Mouse (Mus musculus): ENCODE measurements around the gene Cabs1. TPM values are rescaled to one million over a fixed set of nuclear protein-coding genes. Genes with fewer than 3 reads are reported as not detected.

The Cabs1 gene
- not detected for total RNA-seq (2021)

DNA sequence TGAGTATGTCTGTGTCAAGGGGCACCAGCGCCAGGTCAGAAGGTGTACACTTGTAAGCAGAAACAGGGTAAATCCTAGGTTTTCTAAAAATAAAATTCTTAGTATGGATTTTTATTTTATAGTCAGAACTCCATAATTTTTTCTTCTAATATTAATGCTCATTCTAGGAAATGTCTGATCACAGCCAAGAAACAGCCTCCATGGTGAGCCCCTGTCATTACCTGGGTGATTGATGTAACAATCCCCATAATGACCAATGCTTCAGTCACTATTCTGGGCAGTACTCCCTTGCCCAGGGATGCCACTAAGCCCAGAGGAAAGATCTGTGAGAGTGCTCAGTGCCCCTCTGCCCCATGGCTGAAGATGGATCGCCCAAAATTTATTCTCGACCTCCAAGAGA, at the start of gene Cabs1:
TSS of gene Cabs1 (plus strand) at position 301 of the 400 bp plus-strand sequence.
- no peak for DNase-seq
- intact Hi-C loops (cut with DNase I) = no loop called here

DNA sequence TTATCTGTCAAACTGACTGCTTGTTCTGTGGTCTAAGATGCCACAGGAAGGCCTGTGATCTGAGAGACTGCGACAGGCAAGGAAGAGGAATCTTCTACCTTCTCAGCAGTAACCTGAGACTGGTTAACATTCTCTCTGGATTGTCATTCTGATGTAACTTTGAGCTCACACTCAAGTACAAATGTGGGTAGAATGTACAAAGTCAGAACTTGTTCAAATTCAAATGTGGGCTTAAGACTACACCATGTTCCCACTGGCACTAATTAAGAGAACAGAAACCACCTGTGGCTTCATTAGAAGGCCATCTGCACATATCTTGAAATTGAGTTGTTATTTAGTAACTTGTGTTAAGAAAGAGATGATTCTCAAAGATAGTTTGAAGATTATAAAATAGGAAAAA, 47.6 kb upstream of the Cabs1 start:
- intact Hi-C loops (cut with DNase I) = no loop called here
- no peak for DNase-seq

DNA sequence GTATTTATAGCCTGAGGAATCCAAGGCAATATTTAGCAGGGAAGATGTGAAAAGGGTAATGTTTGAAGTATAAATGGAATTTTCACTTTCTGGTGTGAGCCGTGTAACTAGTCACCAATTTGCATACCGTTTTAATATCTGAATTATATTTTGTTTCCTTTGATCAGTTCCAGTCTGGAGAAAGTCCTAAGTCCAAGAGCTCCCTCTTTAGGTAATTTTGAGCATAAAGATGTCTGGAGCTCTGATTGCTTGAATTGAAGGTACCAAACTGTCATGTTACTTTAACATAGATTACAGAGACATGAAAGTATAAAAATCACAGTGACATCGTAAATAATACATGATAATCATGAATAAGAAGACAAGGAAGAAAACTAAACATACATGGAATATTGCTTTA, 38.5 kb upstream of the Cabs1 start:
- DNase-seq = no peak
- intact Hi-C loops (cut with DNase I) = no loop called here

DNA sequence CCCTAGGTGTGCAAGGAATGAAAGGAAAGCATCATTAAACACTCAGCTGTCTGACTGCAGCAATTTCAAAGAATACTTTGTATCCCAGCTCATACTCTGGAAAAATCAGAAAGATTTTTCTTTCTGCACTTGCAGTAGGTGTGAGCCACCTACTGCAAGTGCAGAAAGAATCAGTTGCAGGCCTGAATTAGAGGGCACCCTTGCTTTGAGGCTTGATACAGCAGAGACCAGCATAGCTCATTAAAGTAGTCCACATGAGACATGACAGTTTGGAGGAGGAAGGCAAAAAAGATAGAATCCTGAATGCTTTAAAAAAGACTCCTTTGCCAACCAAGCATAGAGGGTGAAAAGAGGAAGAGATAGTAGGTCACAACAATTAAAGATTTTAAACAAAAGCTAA, 36.7 kb upstream of the Cabs1 start:
- intact Hi-C loops (cut with DNase I) = no loop called here
- no peak for DNase-seq

DNA sequence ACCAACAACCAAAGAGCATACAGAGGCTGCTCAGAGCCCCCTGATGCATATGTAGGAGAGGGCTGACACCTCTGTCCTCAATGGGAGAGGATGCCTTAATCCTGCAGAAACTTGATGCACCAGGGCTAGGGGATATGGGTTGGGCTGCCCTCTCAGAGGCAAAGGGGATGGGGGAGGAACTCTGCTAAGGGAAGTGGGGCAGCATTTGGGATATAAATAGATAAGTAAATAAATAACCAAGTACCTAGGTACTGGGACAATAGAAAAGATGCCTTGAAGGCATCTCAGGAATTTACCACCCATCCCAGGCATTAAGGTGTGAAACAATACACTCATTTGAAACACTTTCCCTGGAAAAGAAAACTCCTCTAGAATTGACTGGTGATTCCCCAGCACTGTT, 27.4 kb upstream of the Cabs1 start:
- DNase-seq = no peak
- intact Hi-C loops (cut with DNase I) = no loop called here

- intact Hi-C loops (cut with DNase I) = no loop called here
These were observed 10.0 kb upstream of the Cabs1 start, which contains the start of the genes 2310003L06Rik and Gm28434 for GRCm38 (mm10) chr5:87969201-87969600. Gene 2310003L06Rik (plus strand): TSS chr5:87969459. Gene Gm28434 (plus strand): TSS chr5:87969517.

GRCm38 (mm10) chr5:87982468-87983214, 3.4 kb downstream of the Cabs1 start:
- intact Hi-C loops (cut with DNase I) = no loop called here
- DNase-seq = no peak

More at GRCm38 (mm10) chr5:87969201-87969600, 10.0 kb upstream of the Cabs1 start, which contains the start of the genes 2310003L06Rik and Gm28434:
- DNase-seq = no peak

- intact Hi-C loops (cut with DNase I) = no loop called here
- no peak for DNase-seq
These were observed 23.0 kb downstream of the Cabs1 start, which contains the start of gene Smr3a for GRCm38 (mm10) chr5:88002249-88002648. Gene Smr3a (plus strand): TSS chr5:88002549.

DNA sequence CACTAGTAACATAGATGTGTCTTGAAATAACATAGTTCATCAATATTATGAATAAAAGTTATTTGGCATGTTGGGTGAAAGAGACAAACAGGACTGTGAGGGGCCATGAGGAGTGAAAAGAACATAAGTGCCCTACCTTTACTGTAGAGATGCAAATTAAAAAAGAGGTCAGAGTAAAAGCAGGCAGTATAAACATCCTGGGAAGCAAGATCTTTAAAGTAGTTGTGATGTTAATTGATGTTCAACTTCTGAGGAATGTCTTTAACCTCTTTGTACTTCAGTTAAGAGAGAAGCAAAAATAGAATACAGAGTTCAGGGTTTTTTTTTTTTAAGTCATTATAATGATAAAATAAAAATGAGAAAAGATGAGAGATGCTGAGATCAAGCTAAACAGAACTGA, 26.0 kb downstream of the Cabs1 start:
- intact Hi-C loops (cut with DNase I) = no loop called here
- DNase-seq = no peak

Other genes starting within 250 kb of the Cabs1 start
- not detected for gene Csn1s2a, start 204.9 kb upstream of the Cabs1 start, total RNA-seq (2021)
- gene Csn1s2b, start 171.4 kb upstream of the Cabs1 start, total RNA-seq (2021) = not detected
- not detected for gene Prr27, start 153.8 kb upstream of the Cabs1 start, total RNA-seq (2021)
- gene Odam, start 94.4 kb upstream of the Cabs1 start, total RNA-seq (2021) = not detected
- not detected for gene Csn3, start 53.9 kb upstream of the Cabs1 start, total RNA-seq (2021)
- not detected for gene 2310003L06Rik, start 10.0 kb upstream of the Cabs1 start, total RNA-seq (2021)
- not detected for gene Gm28434, start 9.9 kb upstream of the Cabs1 start, total RNA-seq (2021)
- gene Smr3a, start 23.1 kb downstream of the Cabs1 start, total RNA-seq (2021) = not detected
- not detected for gene Smr2, start 107.1 kb downstream of the Cabs1 start, total RNA-seq (2021)
- gene Gm11116, start 132.1 kb downstream of the Cabs1 start, total RNA-seq (2021) = not detected
- not detected for gene Gm11115, start 174.7 kb downstream of the Cabs1 start, total RNA-seq (2021)